Mouse (Mus musculus) embryonic facial prominence, embryonic 10.5 days (tissue): ENCODE measurements around the gene Tesk1. TPM values are rescaled to one million over a fixed set of nuclear protein-coding genes. Genes with fewer than 3 reads are reported as not detected.

ENCODE experiments used
- DNase-seq: peaks from one replicate; pipeline ENCODE4 v3.0.0-alpha.2; 2017; ENCODE audit warnings: low spot score
- H3K27ac ChIP-seq: fragments of 300-500 bp; sonication (generic); replicated peaks from 2 replicates; pipeline ENCODE4 v1.5.1; 2016; ENCODE audit warnings: mild to moderate bottlenecking
- H3K27me3 ChIP-seq: fragments of 300-500 bp; sonication (generic); replicated peaks from 2 replicates; pipeline ENCODE4 v1.6.1; 2016; ENCODE audit warnings: low read depth, mild to moderate bottlenecking; ENCODE audit not compliant: poor library complexity, severe bottlenecking
- H3K36me3 ChIP-seq: fragments of 300-500 bp; sonication (generic); replicated peaks from 2 replicates; pipeline ENCODE4 v1.6.1; 2016; ENCODE audit warnings: mild to moderate bottlenecking, moderate library complexity
- H3K4me1 ChIP-seq: fragments of 300-500 bp; sonication (generic); 2 replicates; pipeline ENCODE4 v1.6.1; 2016
- H3K4me3 ChIP-seq: fragments of 300-500 bp; sonication (generic); 2 replicates; pipeline ENCODE4 v1.5.1; 2016; ENCODE audit warnings: mild to moderate bottlenecking, moderate library complexity
- H3K9me3 ChIP-seq: fragments of 300-500 bp; sonication (generic); 2 replicates; pipeline ENCODE4 v1.6.1; 2016; ENCODE audit warnings: mild to moderate bottlenecking
- WGBS: fragments of 180-500 bp; shearing (Covaris S2); methylation state at CpG from one replicate; pipeline ENCODE4 v1.1.7; 2016; 5-methylcytosine and 5-hydroxymethylcytosine counted together
- polyA plus RNA-seq: library from polyadenylated mRNA; unstranded; fragments of >200 nt; fragmentation: Nextera tagmentation; extraction: Ambion mirVana; gene quantifications from 2 replicates; pipeline ENCODE4 v1.2.1, GENCODE M21; 2016

Tesk1 gene
- polyA plus RNA-seq, 1 experiment from 2014 or later, result 9.2 TPM

- Histone ChIP-seq H3K4me1 (peaks cover 36% of the 10 kb centered on the region), H3K27ac (peak overlapping the region; percentile 82), H3K36me3 (no peaks in the 10 kb centered on the region), H3K9me3 (no peaks in the 10 kb centered on the region), H3K27me3 (no peaks in the 10 kb centered on the region), H3K4me3 (peak overlapping the region; percentile 58)
- peak; percentile 91 for DNase-seq
- WGBS, result 2% methylated on average over 28 of the region's 28 CpGs
These were observed 35.4 kb upstream of the Tesk1 start for GRCm38 (mm10) chr4:43406162-43406971.

DNA sequence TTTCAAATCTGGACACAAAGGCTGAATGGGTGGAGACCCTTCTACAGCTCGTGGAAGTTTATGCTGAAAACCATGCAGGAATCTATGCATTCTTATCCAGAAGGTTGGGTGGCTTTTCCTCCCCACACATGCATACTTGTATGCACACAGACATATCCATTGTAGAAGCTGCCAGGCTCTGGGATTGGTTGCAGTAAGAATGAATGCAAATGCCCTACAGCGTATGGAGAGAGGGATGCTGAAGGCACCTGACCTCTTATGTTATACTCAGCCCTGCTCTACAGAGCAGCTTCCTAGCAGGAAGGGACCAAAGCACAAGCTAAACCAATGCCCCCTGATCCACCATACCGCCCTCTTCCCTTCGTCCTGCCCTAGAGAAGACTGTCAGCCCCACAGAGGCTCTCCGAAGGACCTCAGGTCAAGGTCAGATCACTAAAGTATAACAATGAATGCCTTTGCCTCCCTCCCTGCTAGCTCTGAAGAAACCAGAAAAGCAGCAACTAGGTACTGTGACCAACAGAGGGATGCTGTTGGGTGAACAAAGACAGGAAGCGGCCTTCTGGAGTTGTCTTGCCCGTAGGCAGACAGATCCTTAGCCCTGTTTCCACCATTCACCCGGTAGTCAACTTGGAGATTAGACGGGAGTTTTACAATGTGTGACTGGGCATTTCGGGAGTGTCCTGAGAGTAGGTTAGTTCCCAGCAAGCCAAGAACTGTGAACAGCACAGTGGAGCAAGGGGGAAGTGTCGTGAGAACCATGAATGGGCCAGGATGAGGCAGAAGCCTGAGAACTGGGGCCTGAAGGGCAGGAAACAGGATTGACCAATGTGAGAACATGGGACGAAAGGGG lies 34.4 kb upstream of the Tesk1 start:
- Histone ChIP-seq H3K4me3 (peak overlapping the region; percentile 58), H3K36me3 (no peaks in the 10 kb centered on the region), H3K27ac (peak overlapping the region; percentile 82), H3K27me3 (no peaks in the 10 kb centered on the region), H3K4me1 (peaks cover 27% of the 10 kb centered on the region), H3K9me3 (no peaks in the 10 kb centered on the region)
- 67% methylated on average over 12 of the region's 12 CpGs for WGBS
- no peak for DNase-seq

GRCm38 (mm10) chr4:43414761-43415160 lies 27.0 kb upstream of the Tesk1 start:
- H3K27me3 ChIP-seq, result no peaks in the 10 kb centered on the region
- no peak overlapping the region for H3K4me3 ChIP-seq
- H3K27ac ChIP-seq, result no peak overlapping the region
- 93% methylated on average over 14 of the region's 14 CpGs for WGBS
- no peaks in the 10 kb centered on the region for H3K9me3 ChIP-seq
- H3K4me1 ChIP-seq, result peaks cover 12% of the 10 kb centered on the region
- H3K36me3 ChIP-seq, result peaks cover 35% of the 10 kb centered on the region
- no peak for DNase-seq

- Histone ChIP-seq H3K36me3 (peaks cover 35% of the 10 kb centered on the region), H3K9me3 (no peaks in the 10 kb centered on the region), H3K27me3 (no peaks in the 10 kb centered on the region), H3K4me1 (peaks cover 12% of the 10 kb centered on the region), H3K27ac (no peak overlapping the region), H3K4me3 (no peak overlapping the region)
- DNase-seq, result no peak
- WGBS, result 93% methylated on average over 29 of the region's 29 CpGs
These were observed 26.3 kb upstream of the Tesk1 start for GRCm38 (mm10) chr4:43415221-43416070.

DNA sequence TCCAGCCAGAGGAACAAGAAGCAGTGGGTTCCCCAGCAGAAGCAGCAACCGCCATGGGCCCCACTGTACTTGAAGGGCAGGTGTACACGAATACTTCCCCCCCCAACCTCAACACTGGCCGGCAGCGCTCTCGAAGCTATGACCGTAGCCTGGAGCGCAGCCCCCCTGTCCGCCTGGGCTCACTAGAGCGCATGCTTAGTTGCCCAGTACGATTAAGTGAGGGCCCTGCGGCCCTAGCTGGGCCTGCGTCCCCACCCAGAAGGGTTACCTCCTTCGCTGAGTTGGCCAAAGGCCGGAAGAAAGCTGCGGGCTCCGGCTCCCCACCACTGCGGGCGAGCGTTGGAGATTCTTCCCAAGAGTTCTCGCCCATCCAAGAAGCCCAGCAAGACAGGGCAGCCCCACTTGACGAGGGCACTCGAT lies 25.7 kb upstream of the Tesk1 start:
- DNase-seq, result no peak
- Histone ChIP-seq H3K27ac (no peak overlapping the region; the same call in 1 of the 2 replicates), H3K4me1 (peaks cover 12% of the 10 kb centered on the region), H3K27me3 (peaks cover under 1% of the 10 kb centered on the region; the same call in 1 of the 2 replicates), H3K9me3 (no peaks in the 10 kb centered on the region), H3K4me3 (no peak overlapping the region), H3K36me3 (peaks cover 36% of the 10 kb centered on the region)
- WGBS, result 96% methylated on average over 22 of the region's 22 CpGs

GRCm38 (mm10) chr4:43417269-43418062 lies 24.3 kb upstream of the Tesk1 start:
- Histone ChIP-seq H3K36me3 (peaks cover 50% of the 10 kb centered on the region), H3K27ac (no peak overlapping the region), H3K4me3 (no peak overlapping the region), H3K4me1 (peaks cover 12% of the 10 kb centered on the region), H3K9me3 (no peaks in the 10 kb centered on the region), H3K27me3 (peaks cover 13% of the 10 kb centered on the region)
- DNase-seq, result no peak
- WGBS, result 81% methylated on average over 16 of the region's 16 CpGs

GRCm38 (mm10) chr4:43418450-43418849 lies 23.3 kb upstream of the Tesk1 start:
- Histone ChIP-seq H3K27me3 (peaks cover 23% of the 10 kb centered on the region), H3K4me1 (peaks cover 11% of the 10 kb centered on the region), H3K9me3 (no peaks in the 10 kb centered on the region), H3K27ac (no peak overlapping the region), H3K4me3 (no peak overlapping the region), H3K36me3 (peaks cover 59% of the 10 kb centered on the region)
- DNase-seq, result no peak
- WGBS, result 82% methylated on average over 4 of the region's 4 CpGs

GRCm38 (mm10) chr4:43418973-43419656 lies 22.6 kb upstream of the Tesk1 start:
- H3K27me3 ChIP-seq, result peaks cover 30% of the 10 kb centered on the region
- DNase-seq, result no peak
- 56% methylated on average over 15 of the region's 15 CpGs for WGBS

GRCm38 (mm10) chr4:43419801-43420281 lies 21.9 kb upstream of the Tesk1 start:
- Histone ChIP-seq H3K36me3 (peaks cover 67% of the 10 kb centered on the region), H3K4me1 (peaks cover 9% of the 10 kb centered on the region), H3K27me3 (peaks cover 37% of the 10 kb centered on the region), H3K9me3 (no peaks in the 10 kb centered on the region), H3K4me3 (no peak overlapping the region), H3K27ac (no peak overlapping the region)
- WGBS, result 72% methylated on average over 9 of the region's 9 CpGs
- DNase-seq, result no peak

More at GRCm38 (mm10) chr4:43418973-43419656, 22.6 kb upstream of the Tesk1 start:
- peaks cover 9% of the 10 kb centered on the region for H3K4me1 ChIP-seq
- H3K9me3 ChIP-seq, result no peaks in the 10 kb centered on the region
- H3K4me3 ChIP-seq, result no peak overlapping the region
- H3K36me3 ChIP-seq, result peaks cover 66% of the 10 kb centered on the region
- H3K27ac ChIP-seq, result no peak overlapping the region

- peaks cover 42% of the 10 kb centered on the region for H3K27me3 ChIP-seq
- peak; percentile 77 for DNase-seq
- no peak overlapping the region for H3K27ac ChIP-seq
- H3K4me1 ChIP-seq, result peaks cover 13% of the 10 kb centered on the region
- no peaks in the 10 kb centered on the region for H3K9me3 ChIP-seq
- WGBS, result 7% methylated on average over 6 of the region's 6 CpGs
- peaks cover 67% of the 10 kb centered on the region for H3K36me3 ChIP-seq
- no peak overlapping the region for H3K4me3 ChIP-seq
These were observed 21.4 kb upstream of the Tesk1 start for GRCm38 (mm10) chr4:43420305-43420704.
